Mouse (Mus musculus) small intestine, adult 2 months (tissue): ENCODE measurements at regions not wholly inside any gene's neighbourhood (a gene's known extent, or its start where the extent isn't known, plus 50 kb on each side); places are given as distances from the start of the nearest gene placed in this dataset.

ENCODE experiments used
- CTCF ChIP-seq: fragments of 200-500 bp; IDR thresholded peaks from 2 replicates; pipeline ENCODE4 v1.5.1; 2012; ENCODE audit warnings: low read depth, mild to moderate bottlenecking, control low read depth, inconsistent platforms, low read length, moderate library complexity, mixed read lengths; ENCODE audit not compliant: insufficient replicate concordance, insufficient read length; ENCODE audit errors: extremely low read depth
- POLR2A ChIP-seq: fragments of 200-500 bp; IDR thresholded peaks from 2 replicates; pipeline ENCODE4 v1.6.1; 2012; ENCODE audit warnings: low read depth, mild to moderate bottlenecking, control low read depth, inconsistent platforms, low read length, moderate library complexity

GRCm38 (mm10) chr13:28455878-28456277 lies 198.6 kb downstream of the Gm11361 start:
- no peak for TF ChIP-seq CTCF
- TF ChIP-seq POLR2A: no peak
